Mouse (Mus musculus): ENCODE measurements around the gene Xlr5a. TPM values are rescaled to one million over a fixed set of nuclear protein-coding genes. Genes with fewer than 3 reads are reported as not detected.
A peak's percentile ranks its signal among the peaks of the same experiment; 100 is the strongest.
"Not testable (repeated sequence)": the region's sequence is repeated elsewhere in the genome, so short reads cannot be mapped to it uniquely, and the experiment has no call there.

The Xlr5a gene
- polyA plus RNA-seq, 1 experiment from 2014 or later = 0.50 TPM

DNA sequence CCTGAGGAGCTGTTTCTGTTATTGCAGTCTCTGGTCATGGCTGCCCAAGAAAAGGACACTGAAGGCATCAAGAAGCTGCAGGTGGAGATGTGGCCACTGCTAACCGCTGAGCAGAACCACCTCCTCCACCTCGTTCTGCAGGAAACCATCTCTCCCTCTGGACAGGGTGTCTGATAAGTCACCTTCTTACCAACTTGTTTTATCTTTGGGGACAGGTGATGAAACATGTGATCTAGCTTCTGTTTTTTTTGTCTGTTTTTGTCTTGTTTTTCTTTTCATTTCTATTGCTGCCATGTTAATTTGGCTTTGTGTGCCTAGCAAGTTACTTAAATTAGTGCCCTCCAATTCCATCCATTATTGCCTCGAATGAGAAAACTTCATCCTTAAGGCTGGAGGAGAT lies 63.5 kb downstream of the Xlr5a start:
- H3K36me3 ChIP-seq = no peaks in the 10 kb centered on the region
- H3K27ac ChIP-seq = no peak overlapping the region
- H3K9ac ChIP-seq = peak overlapping the region; percentile 64
- no peak for ATAC-seq
- peak overlapping the region; percentile 62 for H3K4me3 ChIP-seq (replicated peaks)
- no peaks in the 10 kb centered on the region; the same call in 1 of the 2 replicates for H3K27me3 ChIP-seq (replicated peaks)
- H3K4me1 ChIP-seq (replicated peaks) = no peaks in the 10 kb centered on the region
- 32% methylated on average over 3 of the region's 3 CpGs for WGBS
- H3K9me3 ChIP-seq = no peaks in the 10 kb centered on the region
- H3K4me2 ChIP-seq (replicated peaks) = peak overlapping the region; percentile 76

DNA sequence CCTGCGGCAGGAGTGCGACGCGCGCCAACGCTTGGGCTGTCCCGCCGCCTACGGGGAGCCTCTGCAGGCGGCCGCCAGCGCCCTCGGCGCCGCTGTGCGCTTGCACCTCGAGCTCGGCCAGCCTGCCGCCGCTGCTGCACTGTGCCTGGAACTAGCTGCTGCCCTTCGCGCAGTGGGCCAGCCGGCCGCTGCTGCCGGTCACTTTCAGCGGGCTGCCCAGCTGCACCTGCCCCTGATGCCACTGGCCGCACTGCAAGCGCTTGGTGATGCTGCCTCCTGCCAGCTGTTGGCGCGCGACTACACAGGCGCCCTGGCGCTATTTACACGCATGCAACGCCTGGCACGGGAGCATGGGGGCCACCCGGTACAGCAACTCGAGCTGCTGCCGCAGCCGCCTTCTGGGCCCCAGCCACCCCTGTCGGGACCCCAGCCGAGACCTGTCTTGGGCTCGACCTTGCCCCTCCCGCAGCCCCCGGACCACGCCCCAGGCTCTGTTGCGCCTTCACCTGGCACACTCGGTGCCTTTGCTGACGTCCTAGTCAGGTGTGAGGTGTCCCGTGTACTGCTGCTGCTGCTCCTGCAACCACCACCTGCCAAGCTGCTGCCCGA lies 64.1 kb downstream of the Xlr5a start:
- peak; percentile 70 for ATAC-seq
- Histone ChIP-seq H3K4me2 (replicated peaks) (peak overlapping the region; percentile 76), H3K27ac (peak overlapping the region; percentile 87), H3K9me3 (no peaks in the 10 kb centered on the region), H3K4me1 (replicated peaks) (no peaks in the 10 kb centered on the region), H3K9ac (peak overlapping the region; percentile 64), H3K4me3 (replicated peaks) (peak overlapping the region; percentile 62), H3K27me3 (replicated peaks) (no peaks in the 10 kb centered on the region; the same call in 1 of the 2 replicates), H3K36me3 (no peaks in the 10 kb centered on the region)
- 17% methylated on average over 51 of the region's 51 CpGs for WGBS

DNA sequence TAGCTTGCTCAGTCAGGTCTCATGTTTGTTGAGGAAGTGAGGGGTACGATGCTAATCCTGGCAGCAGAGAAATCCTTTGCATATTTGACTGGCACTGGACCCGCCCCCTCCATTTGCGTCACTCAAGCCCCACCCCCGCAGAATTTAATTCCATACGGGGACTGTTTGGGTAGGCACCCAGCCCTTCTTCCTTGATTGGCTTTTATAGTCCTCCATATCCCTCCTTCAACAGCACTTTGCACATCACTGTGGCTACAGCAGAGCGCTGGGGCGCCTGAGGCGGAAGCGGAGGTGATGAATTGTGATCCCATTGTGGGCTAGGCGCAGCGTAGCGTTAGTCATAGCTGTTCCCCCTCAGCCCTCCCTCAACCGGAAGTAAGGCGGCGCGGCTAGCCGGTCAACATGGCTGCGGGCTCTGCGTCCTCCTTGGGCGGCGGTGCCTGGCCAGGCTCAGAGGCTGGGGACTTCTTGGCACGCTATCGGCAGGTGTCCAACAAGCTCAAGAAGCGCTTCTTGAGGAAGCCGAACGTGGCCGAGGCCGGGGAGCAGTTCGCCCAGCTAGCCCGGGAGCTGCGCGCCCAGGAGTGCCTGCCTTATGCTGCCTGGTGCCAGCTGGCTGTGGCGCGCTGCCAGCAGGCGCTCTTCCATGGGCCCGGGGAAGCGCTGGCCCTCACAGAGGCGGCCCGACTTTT lies 64.7 kb downstream of the Xlr5a start, which contains the start of gene F8a:
Gene F8a, plus strand, starts transcription at position 378 of the 692 bp plus-strand sequence.
- no peaks in the 10 kb centered on the region; the same call in 1 of the 2 replicates for H3K27me3 ChIP-seq (replicated peaks)
- peak within 1 kb of the TSS; percentile 62 for H3K4me3 ChIP-seq (replicated peaks)
- H3K36me3 ChIP-seq = no peaks in the 10 kb centered on the region
- H3K4me1 ChIP-seq (replicated peaks) = no peaks in the 10 kb centered on the region
- peak within 1 kb of the TSS; percentile 64 for H3K9ac ChIP-seq
- no peaks in the 10 kb centered on the region for H3K9me3 ChIP-seq
- H3K27ac ChIP-seq = peak within 1 kb of the TSS; percentile 87
- 20% methylated on average over 39 of the region's 39 CpGs for WGBS
- H3K4me2 ChIP-seq (replicated peaks) = peak within 1 kb of the TSS; percentile 76
- peak; percentile 98 for ATAC-seq

DNA sequence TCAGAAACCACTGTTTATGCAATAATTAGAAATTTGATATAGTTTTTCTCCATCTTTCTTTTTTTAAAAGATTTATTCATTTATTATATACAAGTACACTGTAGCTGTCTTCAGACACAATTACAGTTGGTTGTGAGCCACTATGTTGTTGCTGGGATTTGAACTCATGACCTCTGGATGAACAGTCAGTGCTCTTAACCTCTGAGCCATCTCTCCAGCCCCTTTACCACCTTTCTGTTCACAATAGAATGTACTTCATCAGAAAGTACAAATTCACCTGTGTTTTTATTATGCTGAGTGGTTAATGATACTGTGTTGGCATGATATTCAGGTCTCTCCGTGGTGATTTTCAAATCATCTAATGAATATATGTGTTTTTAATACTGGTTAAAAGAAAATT lies 67.4 kb downstream of the Xlr5a start:
- H3K27ac ChIP-seq = no peak overlapping the region
- no peaks in the 10 kb centered on the region; the same call in 1 of the 2 replicates for H3K27me3 ChIP-seq (replicated peaks)
- H3K9ac ChIP-seq = no peak overlapping the region
- 61% methylated on average over 1 of the region's 1 CpGs for WGBS
- H3K4me3 ChIP-seq (replicated peaks) = no peak overlapping the region
- H3K4me1 ChIP-seq (replicated peaks) = no peaks in the 10 kb centered on the region
- no peak for ATAC-seq
- no peak overlapping the region for H3K4me2 ChIP-seq (replicated peaks)
- no peaks in the 10 kb centered on the region for H3K9me3 ChIP-seq
- no peaks in the 10 kb centered on the region for H3K36me3 ChIP-seq

DNA sequence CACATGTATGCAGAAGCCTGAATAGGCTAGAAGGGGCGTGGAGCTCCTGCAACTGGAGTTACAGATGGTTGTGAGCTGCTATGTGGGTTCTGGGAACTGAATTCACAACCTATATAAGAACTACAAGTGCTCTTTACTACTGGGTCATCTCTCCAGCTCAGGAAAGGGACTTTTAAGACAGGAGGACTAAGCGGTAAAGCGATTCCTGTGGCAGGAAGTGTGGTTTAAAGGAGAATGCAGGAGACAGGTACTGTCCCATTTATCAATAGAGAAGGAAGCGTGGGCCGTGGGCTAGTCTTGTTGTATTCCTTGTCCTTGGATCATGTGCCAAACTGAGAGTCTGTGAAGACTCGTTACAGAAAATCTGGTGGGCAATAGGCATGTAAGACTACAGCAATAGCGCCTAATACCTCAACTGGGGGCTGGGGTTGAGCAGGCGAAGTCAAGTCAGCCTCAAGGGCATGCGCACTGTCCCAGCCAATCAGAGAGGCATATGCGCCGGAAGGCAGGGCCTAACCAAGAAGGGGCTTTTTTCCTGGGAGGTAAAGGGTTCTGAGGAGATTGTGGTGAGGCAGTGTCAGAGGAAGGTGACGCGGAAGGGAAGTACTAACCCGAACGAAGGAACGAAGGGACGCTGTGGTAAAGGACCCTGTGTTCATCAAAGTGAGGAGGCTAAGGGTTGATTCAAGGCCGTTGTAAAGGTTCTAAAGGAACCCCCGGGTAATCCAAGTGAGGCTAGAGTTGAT lies 78.8 kb downstream of the Xlr5a start, which contains the start of gene Xlr4b:
Gene Xlr4b, plus strand, starts transcription at position 515 of the 746 bp plus-strand sequence.
- not testable (repeated sequence) for H3K4me1 ChIP-seq (replicated peaks); H3K4me2 ChIP-seq (replicated peaks); H3K27ac ChIP-seq; H3K27me3 ChIP-seq (replicated peaks); H3K36me3 ChIP-seq; H3K9ac ChIP-seq; ATAC-seq; H3K4me3 ChIP-seq (replicated peaks); H3K9me3 ChIP-seq
- 75% methylated on average over 19 of the region's 19 CpGs for WGBS

DNA sequence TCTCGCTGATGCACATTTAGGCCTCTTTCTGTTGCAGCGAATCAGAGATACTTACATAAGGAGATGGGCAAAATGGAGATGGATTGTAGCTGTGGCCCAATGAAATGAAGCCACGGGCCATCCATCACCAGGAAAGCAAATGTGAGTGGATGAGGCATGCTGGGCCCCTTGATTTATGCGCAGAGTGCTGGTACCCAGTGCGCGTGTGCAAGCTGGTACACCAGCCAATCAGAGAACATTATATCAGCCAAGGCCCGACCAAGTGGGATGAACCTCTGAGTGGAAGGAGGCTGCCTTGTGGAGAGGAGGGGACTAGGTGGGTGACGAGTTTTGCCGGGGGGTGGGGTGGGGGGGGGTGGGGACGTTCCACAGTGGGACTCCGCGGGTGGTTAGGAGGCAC lies 100.8 kb downstream of the Xlr5a start, which contains the start of gene Xlr3b:
Gene Xlr3b, plus strand, starts transcription at position 274 of the 400 bp plus-strand sequence.
- not testable (repeated sequence) for H3K27me3 ChIP-seq (replicated peaks); H3K36me3 ChIP-seq; H3K4me1 ChIP-seq (replicated peaks); H3K9ac ChIP-seq; H3K4me3 ChIP-seq (replicated peaks); H3K9me3 ChIP-seq; H3K27ac ChIP-seq; H3K4me2 ChIP-seq (replicated peaks); ATAC-seq
- 75% methylated on average over 12 of the region's 12 CpGs for WGBS

DNA sequence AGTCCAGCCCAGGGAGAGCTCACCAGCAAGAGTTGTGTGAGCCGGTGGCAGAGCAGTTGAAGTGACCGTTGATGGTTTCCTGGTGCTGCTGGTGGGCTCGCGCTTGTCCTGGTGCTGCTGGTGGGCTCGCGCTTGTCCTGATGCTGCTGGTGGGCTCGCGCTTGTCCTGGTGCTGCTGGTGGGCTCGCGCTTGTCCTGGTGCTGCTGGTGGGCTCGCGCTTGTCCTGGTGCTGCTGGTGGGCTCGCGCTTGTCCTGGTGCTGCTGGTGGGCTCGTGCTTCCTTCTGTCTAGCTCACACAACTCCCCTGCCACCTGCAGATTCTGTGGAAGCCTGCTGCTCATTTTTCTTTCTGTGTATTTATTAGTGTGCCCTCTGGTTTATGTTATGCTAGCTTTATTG lies 115.9 kb downstream of the Xlr5a start, which contains the start of gene Spin2d:
Gene Spin2d, minus strand, starts transcription at position 101 of the 400 bp plus-strand sequence.
- H3K9ac ChIP-seq; H3K27ac ChIP-seq; H3K36me3 ChIP-seq; ATAC-seq; H3K27me3 ChIP-seq (replicated peaks); H3K4me3 ChIP-seq (replicated peaks); H3K4me1 ChIP-seq (replicated peaks); H3K4me2 ChIP-seq (replicated peaks); H3K9me3 ChIP-seq: not testable (repeated sequence)
- WGBS = 76% methylated on average over 6 of the region's 15 CpGs

DNA sequence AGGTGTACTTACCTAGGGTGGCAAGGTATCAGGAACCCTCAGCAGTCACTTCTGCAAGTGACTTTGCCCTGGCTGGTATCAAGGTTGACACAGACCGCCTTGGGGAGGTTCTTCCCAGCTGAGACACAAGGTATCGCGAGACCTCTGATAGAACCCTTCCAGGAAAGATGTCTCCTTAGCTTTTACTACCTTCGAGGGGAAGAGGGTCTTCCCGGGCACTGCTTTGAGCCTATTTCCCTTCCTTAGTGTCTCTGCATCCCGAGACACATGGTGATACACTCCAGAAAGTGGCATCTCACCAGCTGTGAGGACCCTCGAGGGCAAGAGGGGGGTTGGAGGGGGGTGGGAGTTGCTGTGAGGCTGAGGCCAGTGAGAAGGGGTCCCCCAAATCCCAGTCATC lies 143.4 kb downstream of the Xlr5a start, which contains the start of gene DXBay18:
Gene DXBay18, minus strand, starts transcription at position 101 of the 400 bp plus-strand sequence.
- H3K9me3 ChIP-seq; H3K27me3 ChIP-seq (replicated peaks); H3K4me3 ChIP-seq (replicated peaks); H3K4me1 ChIP-seq (replicated peaks); H3K36me3 ChIP-seq; H3K27ac ChIP-seq; H3K9ac ChIP-seq; ATAC-seq; H3K4me2 ChIP-seq (replicated peaks): not testable (repeated sequence)
- WGBS = no CpG with 5 or more reads among the region's 7 CpGs

DNA sequence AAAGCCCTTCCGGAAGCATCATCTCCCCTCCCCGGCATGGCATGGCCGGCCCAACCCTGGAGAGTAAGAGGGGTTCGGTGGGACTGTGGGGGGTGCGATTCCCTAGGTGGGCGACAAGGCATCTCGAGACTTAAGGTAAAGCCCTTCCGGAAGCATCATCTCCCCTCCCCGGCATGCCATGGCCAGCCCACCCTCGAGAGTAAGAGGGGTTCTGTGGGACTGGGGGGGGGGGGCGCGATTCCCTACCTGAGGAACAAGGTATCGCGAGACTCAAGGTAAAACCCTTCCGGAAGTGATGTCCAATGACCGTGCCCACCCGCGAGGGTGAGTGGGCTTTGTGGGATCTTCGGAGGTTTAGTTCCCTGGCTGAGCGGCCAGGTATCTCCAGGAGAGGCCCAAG lies 144.3 kb downstream of the Xlr5a start, which contains the start of gene Xlr5b:
Gene Xlr5b, plus strand, starts transcription at position 301 of the 400 bp plus-strand sequence.
- whole genome bisulfite sequencing = no CpG with 5 or more reads among the region's 20 CpGs
- not testable (repeated sequence) for H3K27me3 ChIP-seq (replicated peaks); H3K9ac ChIP-seq; H3K4me1 ChIP-seq (replicated peaks); H3K9me3 ChIP-seq; H3K4me3 ChIP-seq (replicated peaks); ATAC-seq; H3K36me3 ChIP-seq; H3K27ac ChIP-seq; H3K4me2 ChIP-seq (replicated peaks)

DNA sequence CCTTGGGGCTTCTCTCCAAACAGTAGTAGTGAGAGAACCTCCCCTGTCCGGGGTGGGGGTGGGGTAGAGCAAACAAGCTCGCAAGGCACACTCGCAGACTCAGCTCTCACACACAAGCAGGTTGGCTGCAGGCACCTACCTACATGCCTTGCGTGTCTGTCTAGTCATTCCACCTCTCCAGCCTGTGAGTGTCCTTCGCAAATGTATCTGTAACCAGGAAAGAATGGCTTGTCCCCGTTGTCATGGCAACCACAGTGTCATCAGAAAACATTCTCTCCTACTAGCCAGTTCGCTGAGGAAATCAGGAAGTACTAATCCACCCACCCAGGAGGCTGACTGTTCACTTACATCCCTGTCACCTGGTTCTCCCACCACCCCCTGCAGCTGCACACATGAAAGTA lies 149.6 kb downstream of the Xlr5a start:
- WGBS = no CpG with 5 or more reads among the region's 7 CpGs
- H3K27ac ChIP-seq; H3K4me3 ChIP-seq (replicated peaks); H3K36me3 ChIP-seq; H3K4me1 ChIP-seq (replicated peaks); H3K9ac ChIP-seq; H3K4me2 ChIP-seq (replicated peaks); H3K27me3 ChIP-seq (replicated peaks); H3K9me3 ChIP-seq: not testable (repeated sequence)
- ATAC-seq = peak; percentile 67

DNA sequence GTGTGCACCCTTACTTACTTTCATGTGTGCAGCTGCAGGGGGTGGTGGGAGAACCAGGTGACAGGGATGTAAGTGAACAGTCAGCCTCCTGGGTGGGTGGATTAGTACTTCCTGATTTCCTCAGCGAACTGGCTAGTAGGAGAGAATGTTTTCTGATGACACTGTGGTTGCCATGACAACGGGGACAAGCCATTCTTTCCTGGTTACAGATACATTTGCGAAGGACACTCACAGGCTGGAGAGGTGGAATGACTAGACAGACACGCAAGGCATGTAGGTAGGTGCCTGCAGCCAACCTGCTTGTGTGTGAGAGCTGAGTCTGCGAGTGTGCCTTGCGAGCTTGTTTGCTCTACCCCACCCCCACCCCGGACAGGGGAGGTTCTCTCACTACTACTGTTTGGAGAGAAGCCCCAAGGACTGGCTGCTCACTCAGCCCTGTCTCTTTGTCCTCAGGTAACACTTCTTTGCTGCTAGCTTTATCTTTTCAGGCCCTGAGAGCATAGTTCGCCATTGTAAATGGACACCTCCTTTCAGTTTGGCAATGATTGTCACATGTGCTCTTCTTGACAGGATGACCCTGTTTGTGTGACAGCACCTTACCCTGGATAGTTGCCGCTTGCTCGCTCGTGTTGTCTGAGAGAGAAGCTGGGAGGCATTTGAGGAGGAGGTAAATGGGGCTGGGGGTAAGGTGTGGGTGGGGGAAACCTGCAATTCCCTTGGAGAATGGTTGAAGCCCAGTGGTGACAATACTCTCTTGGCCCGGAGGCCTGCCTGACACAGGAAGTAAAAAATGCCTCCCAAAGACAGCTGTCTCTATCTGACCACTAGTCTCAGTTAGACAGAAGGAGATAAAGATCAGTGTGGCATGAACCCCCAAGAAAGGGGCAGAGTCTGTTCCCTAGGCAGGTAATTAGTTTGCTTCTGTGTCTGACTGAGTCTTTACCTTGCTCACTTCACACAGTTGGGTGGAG lies 169.6 kb downstream of the Xlr5a start:
- not testable (repeated sequence) for H3K9ac ChIP-seq; H3K9me3 ChIP-seq; H3K4me3 ChIP-seq (replicated peaks); H3K36me3 ChIP-seq; H3K27me3 ChIP-seq (replicated peaks); H3K4me2 ChIP-seq (replicated peaks); H3K4me1 ChIP-seq (replicated peaks); H3K27ac ChIP-seq
- WGBS = no CpG with 5 or more reads among the region's 12 CpGs
- ATAC-seq = peak; percentile 78

Data from intestine, embryonic 15.5 days (tissue).